Mouse (Mus musculus) limb, embryonic 11.5 days (tissue): ENCODE measurements around the gene Slc22a13. TPM values are rescaled to one million over a fixed set of nuclear protein-coding genes. Genes with fewer than 3 reads are reported as not detected.
A peak's percentile ranks its signal among the peaks of the same experiment; 100 is the strongest.

Experiments
- ATAC-seq: fragments of 200-750 bp; cut with Nextera tagmentation; 2 replicates; pipeline ENCODE4 v1.8.0; 2017; ENCODE audit warnings: low read depth; ENCODE audit not compliant: insufficient number of reproducible peaks, low FRiP score, low TSS enrichment
- DNase-seq: peaks from one replicate; pipeline ENCODE4 v3.0.0-alpha.2; 2015; ENCODE audit warnings: low spot score
- H3K27ac ChIP-seq: fragments of 300-500 bp; sonication (generic); replicated peaks from 2 replicates; pipeline ENCODE4 v1.5.1; 2014; ENCODE audit warnings: low read depth, mild to moderate bottlenecking, low read length
- H3K27me3 ChIP-seq: fragments of 300-500 bp; sonication (generic); 2 replicates; pipeline ENCODE4 v1.6.1; 2014; ENCODE audit warnings: mild to moderate bottlenecking, low read length, mixed read lengths; ENCODE audit not compliant: control insufficient read depth, insufficient read depth
- H3K36me3 ChIP-seq: fragments of 300-500 bp; sonication (generic); 2 replicates; pipeline ENCODE4 v1.6.1; 2014; ENCODE audit warnings: mild to moderate bottlenecking, low read length, moderate library complexity, mixed read lengths; ENCODE audit not compliant: control insufficient read depth, insufficient read depth
- H3K4me1 ChIP-seq: fragments of 300-500 bp; sonication (generic); 2 replicates; pipeline ENCODE4 v1.6.1; 2014; ENCODE audit warnings: low read length, mixed read lengths; ENCODE audit not compliant: control insufficient read depth, insufficient read depth
- H3K4me2 ChIP-seq: fragments of 300-500 bp; sonication (generic); 2 replicates; pipeline ENCODE4 v1.6.1; 2014; ENCODE audit warnings: low read depth, mild to moderate bottlenecking, moderate library complexity; ENCODE audit not compliant: severe bottlenecking
- H3K4me3 ChIP-seq: fragments of 300-500 bp; sonication (generic); 2 replicates; pipeline ENCODE4 v1.5.1; 2014; ENCODE audit warnings: low read depth, low read length
- H3K9ac ChIP-seq: fragments of 300-500 bp; sonication (generic); 2 replicates; pipeline ENCODE4 v1.6.1; 2014; ENCODE audit warnings: mild to moderate bottlenecking, low read length
- H3K9me3 ChIP-seq: fragments of 300-500 bp; sonication (generic); 2 replicates; pipeline ENCODE4 v1.6.1; 2016; ENCODE audit warnings: low read length; ENCODE audit not compliant: control insufficient read depth
- WGBS: fragments of 180-500 bp; shearing (Covaris S2); extraction: QIAGEN DNeasy Blood & Tissue Kit; methylation state at CpG from one replicate; pipeline ENCODE4 v1.1.7; 2014; 5-methylcytosine and 5-hydroxymethylcytosine counted together
- polyA plus RNA-seq: library from polyadenylated mRNA; unstranded; fragments of >200 nt; fragmentation: Nextera tagmentation; extraction: Ambion mirVana; gene quantifications from 2 replicates; pipeline ENCODE4 v1.2.1, GENCODE M21; 2014

The Slc22a13 gene
- polyA plus RNA-seq, 1 experiment from 2014 or later, result not detected

GRCm38 (mm10) chr9:119212996-119213395 is 4.1 kb upstream of the Slc22a13 start:
- no peak overlapping the region for H3K27ac ChIP-seq
- no peaks in the 10 kb centered on the region for H3K4me1 ChIP-seq
- WGBS, result 77% methylated on average over 8 of the region's 8 CpGs
- H3K36me3 ChIP-seq, result no peaks in the 10 kb centered on the region
- H3K9me3 ChIP-seq, result no peaks in the 10 kb centered on the region
- DNase-seq (no peak), ATAC-seq (no peak)
- no peaks in the 10 kb centered on the region for H3K27me3 ChIP-seq
- no peak overlapping the region for H3K4me3 ChIP-seq
- H3K4me2 ChIP-seq, result no peak overlapping the region
- no peak overlapping the region for H3K9ac ChIP-seq

GRCm38 (mm10) chr9:119207113-119207512 is 1.8 kb downstream of the Slc22a13 start:
- Histone ChIP-seq H3K9me3 (no peaks in the 10 kb centered on the region; the same call in 1 of the 2 replicates), H3K4me2 (no peak overlapping the region), H3K27me3 (no peaks in the 10 kb centered on the region), H3K36me3 (no peaks in the 10 kb centered on the region), H3K4me3 (no peak overlapping the region), H3K4me1 (no peaks in the 10 kb centered on the region), H3K27ac (no peak overlapping the region), H3K9ac (no peak overlapping the region)
- no peak for DNase-seq
- 87% methylated on average over 4 of the region's 4 CpGs for WGBS
- no peak for ATAC-seq

- Histone ChIP-seq H3K27me3 (no peaks in the 10 kb centered on the region), H3K27ac (no peak overlapping the region), H3K4me3 (no peak overlapping the region), H3K4me1 (no peaks in the 10 kb centered on the region), H3K36me3 (no peaks in the 10 kb centered on the region), H3K4me2 (no peak overlapping the region), H3K9me3 (no peaks in the 10 kb centered on the region; the same call in 1 of the 2 replicates), H3K9ac (no peak overlapping the region)
- 82% methylated on average over 2 of the region's 2 CpGs for WGBS
- DNase-seq, result no peak
- ATAC-seq, result no peak
Observed at GRCm38 (mm10) chr9:119206666-119207065, 2.2 kb downstream of the Slc22a13 start.

GRCm38 (mm10) chr9:119205756-119206155 is 3.1 kb downstream of the Slc22a13 start:
- H3K9ac ChIP-seq, result no peak overlapping the region
- H3K4me2 ChIP-seq, result no peak overlapping the region
- ATAC-seq, result no peak
- no peaks in the 10 kb centered on the region for H3K4me1 ChIP-seq
- H3K9me3 ChIP-seq, result no peaks in the 10 kb centered on the region; the same call in 1 of the 2 replicates
- H3K27ac ChIP-seq, result no peak overlapping the region
- no peak for DNase-seq
- H3K36me3 ChIP-seq, result no peaks in the 10 kb centered on the region
- no peaks in the 10 kb centered on the region for H3K27me3 ChIP-seq
- H3K4me3 ChIP-seq, result no peak overlapping the region
- 89% methylated on average over 5 of the region's 5 CpGs for WGBS

- no peak overlapping the region for H3K9ac ChIP-seq
- H3K4me3 ChIP-seq, result no peak overlapping the region
- no peaks in the 10 kb centered on the region; the same call in 1 of the 2 replicates for H3K9me3 ChIP-seq
- DNase-seq, result no peak
- H3K36me3 ChIP-seq, result no peaks in the 10 kb centered on the region
- no peaks in the 10 kb centered on the region for H3K27me3 ChIP-seq
- H3K4me1 ChIP-seq, result no peaks in the 10 kb centered on the region
- no peak overlapping the region for H3K4me2 ChIP-seq
- H3K27ac ChIP-seq, result no peak overlapping the region
- ATAC-seq, result no peak
- 93% methylated on average over 9 of the region's 9 CpGs for WGBS
Observed at GRCm38 (mm10) chr9:119203617-119204016, 5.3 kb downstream of the Slc22a13 start.

GRCm38 (mm10) chr9:119201653-119202052 is 7.2 kb downstream of the Slc22a13 start:
- Histone ChIP-seq H3K36me3 (no peaks in the 10 kb centered on the region), H3K4me3 (no peak overlapping the region), H3K27me3 (no peaks in the 10 kb centered on the region), H3K27ac (no peak overlapping the region), H3K4me1 (no peaks in the 10 kb centered on the region), H3K4me2 (no peak overlapping the region), H3K9ac (no peak overlapping the region), H3K9me3 (no peaks in the 10 kb centered on the region; the same call in 1 of the 2 replicates)
- ATAC-seq (no peak), DNase-seq (no peak)
- WGBS, result 88% methylated on average over 5 of the region's 5 CpGs

GRCm38 (mm10) chr9:119199151-119199861 is 9.6 kb downstream of the Slc22a13 start:
- Histone ChIP-seq H3K27me3 (no peaks in the 10 kb centered on the region), H3K4me1 (no peaks in the 10 kb centered on the region), H3K36me3 (no peaks in the 10 kb centered on the region), H3K27ac (no peak overlapping the region), H3K9ac (no peak overlapping the region), H3K4me2 (no peak overlapping the region), H3K9me3 (no peaks in the 10 kb centered on the region; the same call in 1 of the 2 replicates), H3K4me3 (no peak overlapping the region)
- 85% methylated on average over 10 of the region's 10 CpGs for WGBS
- no peak for ATAC-seq
- DNase-seq, result no peak

GRCm38 (mm10) chr9:119192202-119192990 is 16.5 kb downstream of the Slc22a13 start:
- DNase-seq, result peak; percentile 71
- Histone ChIP-seq H3K27ac (no peak overlapping the region), H3K4me2 (no peak overlapping the region)

More at GRCm38 (mm10) chr9:119192202-119192990, 16.5 kb downstream of the Slc22a13 start:
- no peak for ATAC-seq
- Histone ChIP-seq H3K9ac (no peak overlapping the region), H3K4me1 (no peaks in the 10 kb centered on the region), H3K36me3 (no peaks in the 10 kb centered on the region), H3K9me3 (no peaks in the 10 kb centered on the region), H3K4me3 (no peak overlapping the region), H3K27me3 (no peaks in the 10 kb centered on the region)
- WGBS, result 31% methylated on average over 11 of the region's 11 CpGs
